Mouse (Mus musculus): ENCODE results near the gene Plod3.

DNA sequence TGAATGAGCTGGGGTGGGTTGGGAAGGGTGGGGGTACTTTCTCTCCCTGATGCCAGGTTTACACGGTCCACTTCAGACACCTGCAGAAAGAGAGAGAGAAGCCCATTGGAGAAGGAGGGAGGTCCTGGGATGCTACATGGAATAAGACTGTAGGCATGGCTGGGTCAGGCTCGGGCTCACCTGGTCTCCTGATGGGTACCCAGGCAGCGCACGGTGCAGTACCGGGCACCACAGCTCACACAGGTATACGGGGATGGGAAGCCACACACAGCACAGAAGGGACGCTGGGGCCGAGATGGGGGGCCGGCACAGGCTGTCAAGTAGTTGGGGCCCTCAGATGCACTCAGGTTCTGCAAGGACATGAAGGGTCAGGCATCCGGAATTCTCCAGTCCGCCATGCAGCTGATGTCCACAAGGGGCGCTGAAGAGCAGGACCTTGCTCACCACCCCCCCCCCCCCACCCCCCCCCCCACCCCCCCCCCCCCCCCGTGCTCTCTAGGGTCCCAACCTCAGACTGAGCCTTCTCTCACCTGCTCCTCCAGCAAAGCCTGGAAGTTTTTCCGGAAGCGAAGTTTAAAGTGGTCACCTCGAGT is 4.4 kb upstream of the Plod3 start:
- TF ChIP-seq GATA1 (IDR thresholded peaks at IDR 0.05; ENCODE audit: low read length): no peak
- TF ChIP-seq TAL1 (IDR thresholded peaks at IDR 0.05; ENCODE audit: low read length): no peak
